Mouse (Mus musculus) kidney, embryonic 14.5 days (tissue): ENCODE measurements around the gene Cyb561. TPM values are rescaled to one million over a fixed set of nuclear protein-coding genes. Genes with fewer than 3 reads are reported as not detected.

Experiments
- ATAC-seq: fragments of 200-750 bp; cut with Nextera tagmentation; 2 replicates; pipeline ENCODE4 v1.8.0; 2017; ENCODE audit warnings: moderate number of reproducible peaks, mild to moderate bottlenecking, moderate TSS enrichment, moderate library complexity; ENCODE audit not compliant: low FRiP score, low TSS enrichment
- H3K27ac ChIP-seq: fragments of 300-500 bp; sonication (generic); 2 replicates; pipeline ENCODE4 v1.5.1; 2014; ENCODE audit warnings: low read depth, mild to moderate bottlenecking, low read length, moderate library complexity, mixed read lengths
- H3K27me3 ChIP-seq: fragments of 300-500 bp; sonication (generic); 2 replicates; pipeline ENCODE4 v1.6.1; 2014; ENCODE audit warnings: mild to moderate bottlenecking, low read length; ENCODE audit not compliant: control insufficient read depth, insufficient read depth
- H3K36me3 ChIP-seq: fragments of 300-500 bp; sonication (generic); 2 replicates; pipeline ENCODE4 v1.6.1; 2014; ENCODE audit warnings: low read length, mixed read lengths; ENCODE audit not compliant: control insufficient read depth, insufficient read depth
- H3K4me1 ChIP-seq: fragments of 300-500 bp; sonication (generic); 2 replicates; pipeline ENCODE4 v1.6.1; 2014; ENCODE audit warnings: low read length, mixed read lengths; ENCODE audit not compliant: control insufficient read depth, insufficient read depth
- H3K4me2 ChIP-seq: fragments of 300-500 bp; sonication (generic); replicated peaks from 2 replicates; pipeline ENCODE4 v1.6.1; 2014; ENCODE audit warnings: low read depth, mild to moderate bottlenecking, low read length
- H3K4me3 ChIP-seq: fragments of 300-500 bp; sonication (generic); 2 replicates; pipeline ENCODE4 v1.5.1; 2014; ENCODE audit warnings: mild to moderate bottlenecking, low read length
- H3K9ac ChIP-seq: fragments of 300-500 bp; sonication (generic); 2 replicates; pipeline ENCODE4 v1.6.1; 2014; ENCODE audit warnings: low read depth, mild to moderate bottlenecking, low read length, moderate library complexity
- H3K9me3 ChIP-seq: fragments of 300-500 bp; sonication (generic); 2 replicates; pipeline ENCODE4 v1.6.1; 2016; ENCODE audit warnings: low read length; ENCODE audit not compliant: control insufficient read depth
- WGBS: fragments of 180-500 bp; shearing (Covaris S2); extraction: QIAGEN DNeasy Blood & Tissue Kit; methylation state at CpG from one replicate; pipeline ENCODE4 v1.1.7; 2014; 5-methylcytosine and 5-hydroxymethylcytosine counted together
- polyA plus RNA-seq: library from polyadenylated mRNA; unstranded; fragments of >200 nt; fragmentation: Nextera tagmentation; extraction: Ambion mirVana; gene quantifications from 2 replicates; pipeline ENCODE4 v1.2.1, GENCODE M21; 2014

The Cyb561 gene
- polyA plus RNA-seq, 1 experiment from 2014 or later = 25.2 TPM

GRCm38 (mm10) chr11:105946694-105947154 lies 6.4 kb downstream of the Cyb561 start:
- H3K9ac ChIP-seq = no peak overlapping the region
- no peak overlapping the region for H3K4me3 ChIP-seq
- H3K4me2 ChIP-seq = no peak overlapping the region
- no peaks in the 10 kb centered on the region for H3K9me3 ChIP-seq
- no peak for ATAC-seq
- WGBS = 48% methylated on average over 11 of the region's 11 CpGs
- H3K4me1 ChIP-seq = peaks cover 4% of the 10 kb centered on the region; the same call in 1 of the 2 replicates
- no peaks in the 10 kb centered on the region for H3K36me3 ChIP-seq
- H3K27ac ChIP-seq = no peak overlapping the region
- H3K27me3 ChIP-seq = peaks cover 4% of the 10 kb centered on the region

GRCm38 (mm10) chr11:105944770-105945672 lies 8.1 kb downstream of the Cyb561 start:
- peaks cover 4% of the 10 kb centered on the region; the same call in 1 of the 2 replicates for H3K4me1 ChIP-seq
- peak overlapping the region; percentile 72; the same call in 1 of the 2 replicates for H3K9ac ChIP-seq
- peaks cover 4% of the 10 kb centered on the region for H3K27me3 ChIP-seq
- peak overlapping the region; percentile 70; the same call in 1 of the 2 replicates for H3K4me3 ChIP-seq
- H3K4me2 ChIP-seq = peak overlapping the region; percentile 85
- H3K9me3 ChIP-seq = no peaks in the 10 kb centered on the region
- no peak overlapping the region for H3K27ac ChIP-seq
- no peaks in the 10 kb centered on the region for H3K36me3 ChIP-seq
- no peak for ATAC-seq
- WGBS = 78% methylated on average over 16 of the region's 16 CpGs

DNA sequence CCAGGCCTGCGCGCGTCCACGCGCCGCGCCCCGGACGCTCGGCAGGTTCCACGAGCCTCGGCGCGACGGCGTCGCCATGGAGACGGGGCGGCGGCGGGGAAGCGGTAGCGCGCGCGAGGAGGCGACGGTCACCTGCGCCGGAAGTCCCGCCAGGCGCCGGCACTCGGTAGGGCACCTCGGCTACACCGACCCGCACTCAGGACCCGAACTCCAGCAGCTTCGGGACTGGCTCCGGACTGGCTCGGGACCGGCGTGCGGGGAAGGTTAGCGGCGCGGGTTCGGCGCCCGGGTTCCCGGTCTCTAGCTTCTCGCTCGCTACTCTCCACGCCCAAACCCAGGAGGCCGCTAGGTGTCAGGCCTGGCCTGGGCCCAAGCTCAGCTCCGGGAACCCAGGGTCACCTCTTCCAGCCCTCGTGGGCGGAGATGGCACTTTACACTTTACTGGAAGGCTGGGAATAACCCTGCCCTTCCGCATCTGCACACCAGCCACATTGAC lies 9.0 kb downstream of the Cyb561 start:
- Histone ChIP-seq H3K4me1 (peaks cover 4% of the 10 kb centered on the region; the same call in 1 of the 2 replicates), H3K4me2 (peak overlapping the region; percentile 85), H3K27me3 (peaks cover 4% of the 10 kb centered on the region), H3K4me3 (peak overlapping the region; percentile 70), H3K36me3 (no peaks in the 10 kb centered on the region), H3K9ac (peak overlapping the region; percentile 72), H3K27ac (peak overlapping the region; percentile 57), H3K9me3 (no peaks in the 10 kb centered on the region)
- under 1% methylated on average over 59 of the region's 59 CpGs for WGBS
- peak; percentile 68 for ATAC-seq

GRCm38 (mm10) chr11:105943133-105944102 lies 9.7 kb downstream of the Cyb561 start:
- WGBS = 5% methylated on average over 47 of the region's 47 CpGs
- Histone ChIP-seq H3K4me2 (peak overlapping the region; percentile 85), H3K27me3 (peaks cover 4% of the 10 kb centered on the region), H3K9me3 (no peaks in the 10 kb centered on the region), H3K9ac (peak overlapping the region; percentile 72), H3K36me3 (no peaks in the 10 kb centered on the region), H3K4me3 (peak overlapping the region; percentile 70), H3K27ac (peak overlapping the region; percentile 57), H3K4me1 (peaks cover 4% of the 10 kb centered on the region; the same call in 1 of the 2 replicates)
- peak; percentile 33 for ATAC-seq

DNA sequence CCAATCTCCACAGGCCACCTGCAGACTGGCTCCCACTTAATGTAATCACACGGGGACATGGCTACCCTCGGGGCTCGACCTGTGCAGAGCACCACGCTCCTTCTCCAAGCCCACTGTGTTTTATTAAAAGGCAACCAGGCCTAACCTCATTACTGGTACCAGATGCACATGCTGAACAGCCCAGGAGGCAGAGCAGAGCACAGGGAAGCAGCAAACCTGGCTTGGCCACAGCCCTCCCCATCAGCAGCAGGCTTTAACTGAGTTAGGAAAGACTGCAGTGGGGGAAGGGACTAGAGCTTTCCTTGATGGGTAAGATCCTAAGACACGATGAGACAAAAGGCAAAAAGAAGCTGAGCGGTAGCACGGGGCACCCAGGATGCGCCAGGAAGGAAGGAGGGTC lies 11.2 kb downstream of the Cyb561 start:
- H3K36me3 ChIP-seq = no peaks in the 10 kb centered on the region
- H3K27me3 ChIP-seq = peaks cover 4% of the 10 kb centered on the region
- no peaks in the 10 kb centered on the region for H3K9me3 ChIP-seq
- no peak overlapping the region for H3K4me2 ChIP-seq
- no peak; the same call in 1 of the 2 replicates for ATAC-seq
- WGBS = 69% methylated on average over 8 of the region's 8 CpGs
- no peak overlapping the region for H3K9ac ChIP-seq
- H3K27ac ChIP-seq = no peak overlapping the region
- H3K4me1 ChIP-seq = peaks cover 4% of the 10 kb centered on the region; the same call in 1 of the 2 replicates
- no peak overlapping the region for H3K4me3 ChIP-seq

DNA sequence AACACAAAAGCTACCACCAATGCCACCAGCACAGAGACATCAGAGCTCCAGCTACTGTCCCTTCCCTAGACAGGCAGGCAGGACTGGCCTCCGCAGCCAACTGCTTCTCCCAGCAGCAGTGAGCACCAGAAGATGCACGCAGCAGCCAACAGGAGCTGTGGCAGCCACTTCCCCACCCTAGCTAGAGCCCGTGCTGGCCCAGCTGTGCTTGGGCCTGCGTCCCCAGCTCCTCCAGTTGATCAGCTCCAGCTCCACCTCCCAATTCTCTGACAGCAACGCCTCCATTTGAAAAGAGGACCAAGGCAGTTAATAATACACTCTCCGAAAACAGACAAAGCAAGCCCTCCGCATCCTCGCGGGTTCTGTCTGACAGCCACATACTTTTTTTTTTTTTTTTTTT lies 14.4 kb downstream of the Cyb561 start:
- H3K9me3 ChIP-seq = no peaks in the 10 kb centered on the region

GRCm38 (mm10) chr11:105936974-105937373 lies 16.2 kb downstream of the Cyb561 start:
- Histone ChIP-seq H3K27me3 (no peaks in the 10 kb centered on the region), H3K9ac (no peak overlapping the region), H3K4me1 (no peaks in the 10 kb centered on the region), H3K4me2 (no peak overlapping the region), H3K4me3 (no peak overlapping the region), H3K27ac (no peak overlapping the region), H3K36me3 (no peaks in the 10 kb centered on the region), H3K9me3 (no peaks in the 10 kb centered on the region)
- no peak for ATAC-seq
- 96% methylated on average over 3 of the region's 3 CpGs for whole genome bisulfite sequencing

More for the DNA sequence above, 14.4 kb downstream of the Cyb561 start:
- no peak overlapping the region for H3K4me2 ChIP-seq
- H3K27ac ChIP-seq = no peak overlapping the region
- no peak overlapping the region for H3K4me3 ChIP-seq
- no peaks in the 10 kb centered on the region; the same call in 1 of the 2 replicates for H3K27me3 ChIP-seq
- no peak overlapping the region for H3K9ac ChIP-seq
- WGBS = 63% methylated on average over 9 of the region's 9 CpGs
- H3K4me1 ChIP-seq = peaks cover 4% of the 10 kb centered on the region; the same call in 1 of the 2 replicates
- ATAC-seq = no peak
- H3K36me3 ChIP-seq = no peaks in the 10 kb centered on the region

GRCm38 (mm10) chr11:105936200-105936599 lies 16.9 kb downstream of the Cyb561 start:
- Histone ChIP-seq H3K27me3 (no peaks in the 10 kb centered on the region), H3K9ac (no peak overlapping the region), H3K4me1 (no peaks in the 10 kb centered on the region), H3K27ac (no peak overlapping the region), H3K36me3 (no peaks in the 10 kb centered on the region), H3K9me3 (no peaks in the 10 kb centered on the region), H3K4me3 (no peak overlapping the region), H3K4me2 (no peak overlapping the region)
- no peak for ATAC-seq
- WGBS = 85% methylated on average over 6 of the region's 6 CpGs
